Mouse (Mus musculus) erythroblast, embryonic 14.5 days (primary cell): ENCODE measurements around the gene Ddx39.

Source experiments
- GATA1 ChIP-seq: IDR thresholded peaks from 2 replicates; pipeline ENCODE4 v1.6.1; 2012; ENCODE audit warnings: low read length, inconsistent platforms, mixed read lengths
- TAL1 ChIP-seq: IDR thresholded peaks from 3 replicates; pipeline ENCODE4 v1.6.1; 2012; ENCODE audit warnings: low read length, inconsistent platforms, mixed read lengths

GRCm38 (mm10) chr8:83693609-83694236 lies 21.3 kb upstream of the Ddx39 start:
- no peak for TF ChIP-seq TAL1
- no peak for TF ChIP-seq GATA1
